Mouse (Mus musculus): ENCODE results near the gene Nsrp1. TPM values are rescaled to one million over a fixed set of nuclear protein-coding genes. Genes with fewer than 3 reads are reported as not detected.

Gene Nsrp1
- polyA plus RNA-seq (2015; fragmentation: Illumina TruSeq; extraction: RNeasy Lipid Tissue Mini Kit (QIAGEN cat#74804); ENCODE audit: low read depth, low replicate concordance): 13.8 TPM

GRCm38 (mm10) chr11:77078273-77079134, at the start of gene Nsrp1:
Nsrp1 (minus strand) TSS chr11:77078435.

GRCm38 (mm10) chr11:76997916-76998704, 80.1 kb downstream of the Nsrp1 start, which contains the start of gene Slc6a4:
Slc6a4 (plus strand) TSS chr11:76998603.

Other genes starting within 250 kb of the Nsrp1 start
- gene Cpd, start 231.4 kb downstream of the Nsrp1 start, polyA plus RNA-seq (2015; fragmentation: Illumina TruSeq; extraction: RNeasy Lipid Tissue Mini Kit (QIAGEN cat#74804); ENCODE audit: low read depth, low replicate concordance): 31.9 TPM
- not detected for gene Tmigd1, start 176.3 kb downstream of the Nsrp1 start, polyA plus RNA-seq (2015; fragmentation: Illumina TruSeq; extraction: RNeasy Lipid Tissue Mini Kit (QIAGEN cat#74804); ENCODE audit: low read depth, low replicate concordance)
- gene Blmh, start 153.6 kb downstream of the Nsrp1 start, polyA plus RNA-seq (2015; fragmentation: Illumina TruSeq; extraction: RNeasy Lipid Tissue Mini Kit (QIAGEN cat#74804); ENCODE audit: low read depth, low replicate concordance): 60.7 TPM
- 7.6 TPM for gene Slc6a4, start 79.8 kb downstream of the Nsrp1 start, polyA plus RNA-seq (2015; fragmentation: Illumina TruSeq; extraction: RNeasy Lipid Tissue Mini Kit (QIAGEN cat#74804); ENCODE audit: low read depth, low replicate concordance)
- 1.5 TPM for gene Efcab5, start 110.5 kb upstream of the Nsrp1 start, polyA plus RNA-seq (2015; fragmentation: Illumina TruSeq; extraction: RNeasy Lipid Tissue Mini Kit (QIAGEN cat#74804); ENCODE audit: low read depth, low replicate concordance)
- gene Ssh2, start 137.9 kb upstream of the Nsrp1 start, polyA plus RNA-seq (2015; fragmentation: Illumina TruSeq; extraction: RNeasy Lipid Tissue Mini Kit (QIAGEN cat#74804); ENCODE audit: low read depth, low replicate concordance): 11.9 TPM